Mouse (Mus musculus) intestine, embryonic 15.5 days (tissue): ENCODE measurements around the gene Dad1. TPM values are rescaled to one million over a fixed set of nuclear protein-coding genes. Genes with fewer than 3 reads are reported as not detected.

ENCODE experiments used
- ATAC-seq: fragments of 200-750 bp; cut with Nextera tagmentation; 2 replicates; pipeline ENCODE4 v1.8.0; 2017; ENCODE audit warnings: moderate TSS enrichment, moderate library complexity
- H3K27ac ChIP-seq: fragments of 300-500 bp; sonication (generic); 2 replicates; pipeline ENCODE4 v1.5.1; 2015; ENCODE audit warnings: mild to moderate bottlenecking, inconsistent platforms
- H3K27me3 ChIP-seq: fragments of 300-500 bp; sonication (generic); replicated peaks from 2 replicates; pipeline ENCODE4 v1.6.1; 2015; ENCODE audit warnings: inconsistent platforms
- H3K36me3 ChIP-seq: fragments of 300-500 bp; sonication (generic); 2 replicates; pipeline ENCODE4 v1.6.1; 2015; ENCODE audit warnings: inconsistent platforms
- H3K4me1 ChIP-seq: fragments of 300-500 bp; sonication (generic); replicated peaks from 2 replicates; pipeline ENCODE4 v1.6.1; 2015; ENCODE audit warnings: inconsistent platforms
- H3K4me2 ChIP-seq: fragments of 300-500 bp; sonication (generic); replicated peaks from 2 replicates; pipeline ENCODE4 v1.6.1; 2015; ENCODE audit warnings: mild to moderate bottlenecking, inconsistent platforms
- H3K4me3 ChIP-seq: fragments of 300-500 bp; sonication (generic); replicated peaks from 2 replicates; pipeline ENCODE4 v1.5.1; 2015; ENCODE audit warnings: inconsistent platforms
- H3K9ac ChIP-seq: fragments of 300-500 bp; sonication (generic); 2 replicates; pipeline ENCODE4 v1.6.1; 2015; ENCODE audit warnings: inconsistent platforms
- H3K9me3 ChIP-seq: fragments of 300-500 bp; sonication (generic); 2 replicates; pipeline ENCODE4 v1.6.1; 2016; ENCODE audit warnings: inconsistent platforms
- WGBS: fragments of 180-500 bp; shearing (Covaris S2); methylation state at CpG from one replicate; pipeline ENCODE4 v1.1.7; 2015; 5-methylcytosine and 5-hydroxymethylcytosine counted together
- polyA plus RNA-seq: library from polyadenylated mRNA; unstranded; fragments of >200 nt; fragmentation: Nextera tagmentation; extraction: Ambion mirVana; gene quantifications from 2 replicates; pipeline ENCODE4 v1.2.1, GENCODE M21; 2015

Dad1 gene
- polyA plus RNA-seq, 1 experiment from 2014 or later, result 450 TPM

DNA sequence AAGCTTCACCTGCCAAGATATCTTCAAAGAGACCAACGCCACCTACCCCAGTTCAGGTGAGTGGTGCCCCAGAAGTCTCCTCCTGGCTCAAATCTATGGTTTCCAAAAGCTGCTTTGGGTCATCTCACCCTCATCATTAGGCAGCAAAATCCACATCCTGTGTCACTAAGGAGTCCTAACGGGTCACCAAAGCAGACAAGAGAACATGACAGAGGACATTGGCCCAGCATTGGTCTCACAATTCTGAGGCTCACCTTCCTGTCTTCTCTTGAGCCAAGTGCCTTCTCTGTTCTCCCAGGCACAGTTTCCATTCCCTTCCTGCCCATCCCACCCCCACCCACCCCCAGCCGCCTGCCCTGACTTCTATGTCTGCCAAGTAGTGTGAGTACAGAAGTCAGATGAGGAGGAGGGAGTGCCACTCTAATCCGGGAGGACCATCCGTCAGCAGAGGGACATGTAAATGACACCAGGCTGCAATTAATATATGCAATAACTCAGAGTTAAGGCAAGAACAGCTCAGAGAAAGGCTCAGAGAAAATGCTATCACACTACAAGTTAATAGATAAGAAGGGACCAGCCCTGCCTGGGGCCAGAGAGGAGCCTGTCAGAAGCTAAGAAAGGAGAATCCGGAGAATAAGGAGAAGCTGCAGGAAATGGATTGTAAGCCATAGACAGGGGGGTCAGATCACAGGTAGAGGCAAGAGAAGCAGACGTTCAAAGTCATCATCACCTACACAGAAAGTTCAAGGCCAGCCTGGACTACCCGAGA, 33.0 kb downstream of the Dad1 start:
- 64% methylated on average over 8 of the region's 8 CpGs for WGBS
- H3K36me3 ChIP-seq, result no peaks in the 10 kb centered on the region
- no peaks in the 10 kb centered on the region for H3K9me3 ChIP-seq
- no peak for ATAC-seq
- H3K27ac ChIP-seq, result no peak overlapping the region
- H3K9ac ChIP-seq, result no peak overlapping the region
- H3K4me2 ChIP-seq, result no peak overlapping the region
- no peaks in the 10 kb centered on the region for H3K27me3 ChIP-seq
- H3K4me3 ChIP-seq, result no peak overlapping the region
- H3K4me1 ChIP-seq, result peaks cover 21% of the 10 kb centered on the region

GRCm38 (mm10) chr14:54219849-54220248, 34.1 kb downstream of the Dad1 start:
- Histone ChIP-seq H3K27me3 (no peaks in the 10 kb centered on the region), H3K9me3 (no peaks in the 10 kb centered on the region), H3K4me1 (peaks cover 22% of the 10 kb centered on the region), H3K9ac (no peak overlapping the region), H3K4me2 (no peak overlapping the region), H3K36me3 (no peaks in the 10 kb centered on the region), H3K4me3 (no peak overlapping the region), H3K27ac (no peak overlapping the region)
- WGBS, result 52% methylated on average over 7 of the region's 7 CpGs
- ATAC-seq, result no peak

- Histone ChIP-seq H3K4me2 (no peak overlapping the region), H3K4me1 (peaks cover 20% of the 10 kb centered on the region), H3K27ac (no peak overlapping the region), H3K9me3 (no peaks in the 10 kb centered on the region), H3K27me3 (no peaks in the 10 kb centered on the region), H3K36me3 (no peaks in the 10 kb centered on the region), H3K4me3 (no peak overlapping the region), H3K9ac (no peak overlapping the region)
- ATAC-seq, result no peak
- WGBS, result 48% methylated on average over 8 of the region's 8 CpGs
These were observed 34.6 kb downstream of the Dad1 start for GRCm38 (mm10) chr14:54219256-54219655.

DNA sequence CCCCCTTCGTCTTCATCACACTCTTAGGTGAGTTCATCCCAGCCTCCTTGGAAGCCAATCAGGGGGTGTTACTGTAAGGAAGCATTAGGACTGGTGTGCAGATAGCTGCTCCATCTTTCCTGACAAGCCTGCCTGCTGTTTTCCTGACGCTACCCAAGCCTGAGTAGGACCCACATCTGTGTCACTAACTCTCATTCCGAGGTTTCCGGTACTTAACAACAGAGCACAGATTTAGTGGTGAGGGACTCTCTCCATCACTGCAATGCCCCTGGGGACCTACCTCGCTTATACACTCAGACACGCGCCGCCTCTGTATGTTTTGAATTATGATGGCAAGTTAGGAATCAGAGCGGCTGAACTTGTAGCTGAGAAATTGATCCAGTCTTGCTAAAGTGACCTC, 35.2 kb downstream of the Dad1 start:
- 45% methylated on average over 9 of the region's 9 CpGs for WGBS

GRCm38 (mm10) chr14:54218233-54218632, 35.7 kb downstream of the Dad1 start:
- H3K4me1 ChIP-seq, result peaks cover 20% of the 10 kb centered on the region
- 35% methylated on average over 1 of the region's 1 CpGs for WGBS
- no peak overlapping the region for H3K27ac ChIP-seq

More for the DNA sequence above, 35.2 kb downstream of the Dad1 start:
- Histone ChIP-seq H3K27me3 (no peaks in the 10 kb centered on the region), H3K4me3 (no peak overlapping the region), H3K27ac (no peak overlapping the region), H3K4me2 (no peak overlapping the region), H3K36me3 (no peaks in the 10 kb centered on the region), H3K9ac (no peak overlapping the region), H3K4me1 (peaks cover 20% of the 10 kb centered on the region), H3K9me3 (no peaks in the 10 kb centered on the region)
- ATAC-seq, result no peak

GRCm38 (mm10) chr14:54216126-54216525, 37.8 kb downstream of the Dad1 start:
- no peak for ATAC-seq

More at GRCm38 (mm10) chr14:54218233-54218632, 35.7 kb downstream of the Dad1 start:
- H3K4me3 ChIP-seq, result no peak overlapping the region
- no peaks in the 10 kb centered on the region for H3K27me3 ChIP-seq
- ATAC-seq, result no peak
- H3K36me3 ChIP-seq, result no peaks in the 10 kb centered on the region
- no peak overlapping the region for H3K4me2 ChIP-seq
- H3K9me3 ChIP-seq, result no peaks in the 10 kb centered on the region
- H3K9ac ChIP-seq, result no peak overlapping the region

GRCm38 (mm10) chr14:54214901-54215300, 39.0 kb downstream of the Dad1 start:
- Histone ChIP-seq H3K27ac (no peak overlapping the region), H3K4me1 (peaks cover 20% of the 10 kb centered on the region)
- WGBS, result 50% methylated on average over 10 of the region's 10 CpGs

More at GRCm38 (mm10) chr14:54216126-54216525, 37.8 kb downstream of the Dad1 start:
- WGBS, result 85% methylated on average over 7 of the region's 7 CpGs
- no peak overlapping the region for H3K27ac ChIP-seq
- H3K9ac ChIP-seq, result no peak overlapping the region
- H3K27me3 ChIP-seq, result no peaks in the 10 kb centered on the region
- H3K4me2 ChIP-seq, result no peak overlapping the region
- H3K9me3 ChIP-seq, result no peaks in the 10 kb centered on the region
- H3K4me3 ChIP-seq, result no peak overlapping the region
- peaks cover 20% of the 10 kb centered on the region for H3K4me1 ChIP-seq
- no peaks in the 10 kb centered on the region for H3K36me3 ChIP-seq

DNA sequence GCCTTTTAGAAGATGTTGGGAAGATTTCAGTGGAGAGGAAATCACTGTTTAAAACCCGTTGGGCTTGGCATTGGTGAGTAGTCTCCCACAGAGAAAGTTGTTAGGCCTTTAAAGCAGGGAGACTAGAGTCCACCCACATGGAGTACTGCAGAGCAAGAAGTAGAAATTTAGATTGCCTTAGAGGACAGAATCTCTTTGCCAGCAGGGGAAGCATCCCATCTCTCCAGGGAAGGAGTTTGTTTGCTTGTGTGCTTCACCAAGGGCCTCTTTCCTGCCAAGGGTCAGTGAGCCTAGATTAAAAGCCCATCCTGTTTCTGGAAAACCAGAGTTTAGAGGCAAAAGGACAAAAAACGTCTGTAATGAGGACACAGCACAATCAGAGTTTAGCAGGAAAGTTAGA, 39.4 kb downstream of the Dad1 start:
- no peaks in the 10 kb centered on the region for H3K9me3 ChIP-seq
- no peaks in the 10 kb centered on the region for H3K27me3 ChIP-seq
- no peak overlapping the region for H3K9ac ChIP-seq
- no peak overlapping the region for H3K4me2 ChIP-seq
- no peak overlapping the region for H3K27ac ChIP-seq
- H3K4me3 ChIP-seq, result no peak overlapping the region
- H3K36me3 ChIP-seq, result no peaks in the 10 kb centered on the region
- peaks cover 18% of the 10 kb centered on the region for H3K4me1 ChIP-seq
- no peak for ATAC-seq
- WGBS, result 38% methylated on average over 2 of the region's 2 CpGs

More at GRCm38 (mm10) chr14:54214901-54215300, 39.0 kb downstream of the Dad1 start:
- Histone ChIP-seq H3K9me3 (no peaks in the 10 kb centered on the region), H3K4me3 (no peak overlapping the region), H3K36me3 (no peaks in the 10 kb centered on the region), H3K4me2 (no peak overlapping the region), H3K27me3 (no peaks in the 10 kb centered on the region), H3K9ac (no peak overlapping the region)
- ATAC-seq, result no peak

- peaks cover 11% of the 10 kb centered on the region; the same call in 1 of the 2 replicates for H3K4me1 ChIP-seq
- H3K4me3 ChIP-seq, result no peak overlapping the region
- H3K9me3 ChIP-seq, result no peaks in the 10 kb centered on the region
- no peak overlapping the region for H3K9ac ChIP-seq
- 94% methylated on average over 2 of the region's 2 CpGs for WGBS
- H3K27ac ChIP-seq, result no peak overlapping the region
- H3K27me3 ChIP-seq, result no peaks in the 10 kb centered on the region
- no peak overlapping the region for H3K4me2 ChIP-seq
- H3K36me3 ChIP-seq, result no peaks in the 10 kb centered on the region
- ATAC-seq, result no peak
These were observed 40.2 kb downstream of the Dad1 start for GRCm38 (mm10) chr14:54213734-54214133.

DNA sequence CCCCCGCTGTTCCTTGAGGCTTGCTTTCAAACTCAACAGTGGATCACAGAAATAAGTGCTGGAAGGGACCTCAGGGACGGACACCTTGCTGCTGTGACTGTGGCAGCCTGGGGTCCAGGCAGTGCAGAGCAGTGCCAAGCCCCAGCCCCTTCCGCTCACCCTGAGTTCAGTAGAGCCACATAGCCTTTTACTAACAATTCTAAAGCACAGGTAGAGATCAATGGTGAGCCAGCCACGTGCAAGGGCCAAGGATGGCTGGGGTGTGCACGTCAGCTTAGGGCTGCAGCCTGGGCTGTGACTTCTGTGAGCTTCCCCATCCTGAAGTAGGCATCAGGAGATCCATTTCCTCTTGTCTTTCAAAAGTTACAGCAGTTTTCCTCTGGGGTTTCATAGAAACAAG, 42.1 kb downstream of the Dad1 start:
- no peak overlapping the region for H3K4me3 ChIP-seq
- 86% methylated on average over 5 of the region's 5 CpGs for WGBS
- H3K27ac ChIP-seq, result no peak overlapping the region

DNA sequence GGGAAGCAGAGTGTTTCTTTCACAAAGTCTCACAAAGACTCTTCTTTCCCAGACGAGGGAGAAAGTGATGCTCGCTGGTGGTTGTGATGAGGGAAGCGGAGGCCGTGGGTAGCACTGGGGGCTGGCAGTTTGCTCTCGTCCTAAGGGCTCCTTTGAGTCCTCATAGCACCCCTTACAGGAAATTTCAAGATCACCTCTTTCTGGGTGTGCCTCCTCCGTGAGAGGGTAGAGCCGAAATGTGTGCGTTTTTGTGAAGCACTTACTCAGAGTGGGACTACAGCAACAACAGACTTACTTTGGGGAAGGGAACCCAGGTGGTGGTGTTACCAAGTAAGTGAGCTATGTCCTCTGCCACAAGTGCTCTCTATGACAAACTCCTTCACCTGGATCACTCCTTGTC, 42.7 kb downstream of the Dad1 start:
- no peak overlapping the region for H3K27ac ChIP-seq
- WGBS, result 87% methylated on average over 8 of the region's 8 CpGs
- peaks cover 14% of the 10 kb centered on the region for H3K4me1 ChIP-seq
- H3K4me2 ChIP-seq, result no peak overlapping the region
- H3K4me3 ChIP-seq, result no peak overlapping the region
- no peaks in the 10 kb centered on the region for H3K27me3 ChIP-seq
- H3K36me3 ChIP-seq, result no peaks in the 10 kb centered on the region
- H3K9ac ChIP-seq, result no peak overlapping the region
- ATAC-seq, result no peak
- no peaks in the 10 kb centered on the region for H3K9me3 ChIP-seq

More for the DNA sequence above, 42.1 kb downstream of the Dad1 start:
- Histone ChIP-seq H3K4me1 (peaks cover 10% of the 10 kb centered on the region), H3K36me3 (no peaks in the 10 kb centered on the region), H3K9me3 (no peaks in the 10 kb centered on the region), H3K9ac (no peak overlapping the region), H3K27me3 (no peaks in the 10 kb centered on the region), H3K4me2 (no peak overlapping the region)
- ATAC-seq, result no peak

- ATAC-seq, result no peak
- H3K9ac ChIP-seq, result no peak overlapping the region
- H3K9me3 ChIP-seq, result no peaks in the 10 kb centered on the region
- H3K27ac ChIP-seq, result no peak overlapping the region
- H3K4me3 ChIP-seq, result no peak overlapping the region
- no peaks in the 10 kb centered on the region for H3K36me3 ChIP-seq
- no peak overlapping the region for H3K4me2 ChIP-seq
- 87% methylated on average over 2 of the region's 2 CpGs for WGBS
- peaks cover 14% of the 10 kb centered on the region for H3K4me1 ChIP-seq
- no peaks in the 10 kb centered on the region for H3K27me3 ChIP-seq
These were observed 43.5 kb downstream of the Dad1 start for GRCm38 (mm10) chr14:54210401-54210800.

GRCm38 (mm10) chr14:54209932-54210331, 44.0 kb downstream of the Dad1 start:
- H3K4me1 ChIP-seq, result peaks cover 13% of the 10 kb centered on the region
- no peak overlapping the region for H3K9ac ChIP-seq
- no peaks in the 10 kb centered on the region for H3K27me3 ChIP-seq
- no peak overlapping the region for H3K4me3 ChIP-seq
- no peaks in the 10 kb centered on the region for H3K36me3 ChIP-seq
- H3K9me3 ChIP-seq, result no peaks in the 10 kb centered on the region
- no peak for ATAC-seq
- 63% methylated on average over 5 of the region's 5 CpGs for WGBS
- H3K27ac ChIP-seq, result no peak overlapping the region
- no peak overlapping the region for H3K4me2 ChIP-seq
